Mouse (Mus musculus) hindbrain, postnatal 0 days (tissue): ENCODE data around the gene Bsg. TPM values are rescaled to one million over a fixed set of nuclear protein-coding genes. Genes with fewer than 3 reads are reported as not detected.
"Not testable (repeated sequence)": the region's sequence is repeated elsewhere in the genome, so short reads cannot be mapped to it uniquely, and the experiment has no call there.

Experiments used
- ATAC-seq: fragments of 200-750 bp; cut with Nextera tagmentation; 2 replicates; pipeline ENCODE4 v1.8.0; 2017; ENCODE audit warnings: mild to moderate bottlenecking, moderate TSS enrichment, moderate library complexity
- DNase-seq: peaks from one replicate; pipeline ENCODE4 v3.0.0-alpha.2; 2015; ENCODE audit warnings: low spot score
- H3K27ac ChIP-seq: fragments of 300-500 bp; sonication (generic); 2 replicates; pipeline ENCODE4 v1.5.1; 2014; ENCODE audit warnings: mild to moderate bottlenecking
- H3K27me3 ChIP-seq: fragments of 300-500 bp; sonication (generic); 2 replicates; pipeline ENCODE4 v1.6.1; 2014; ENCODE audit warnings: low read length, mixed read lengths; ENCODE audit not compliant: insufficient read depth
- H3K36me3 ChIP-seq: fragments of 300-500 bp; sonication (generic); 2 replicates; pipeline ENCODE4 v1.6.1; 2014; ENCODE audit warnings: low read length, mixed read lengths; ENCODE audit not compliant: insufficient read depth
- H3K4me1 ChIP-seq: fragments of 300-500 bp; sonication (generic); 2 replicates; pipeline ENCODE4 v1.6.1; 2014; ENCODE audit warnings: antibody characterized with exemption, low read length, mixed read lengths; ENCODE audit not compliant: insufficient read depth
- H3K4me2 ChIP-seq: fragments of 300-500 bp; sonication (generic); 2 replicates; pipeline ENCODE4 v1.6.1; 2014; ENCODE audit warnings: low read depth, mild to moderate bottlenecking, low read length, moderate library complexity, mixed read lengths
- H3K4me3 ChIP-seq: fragments of 300-500 bp; sonication (generic); 2 replicates; pipeline ENCODE4 v1.5.1; 2014; ENCODE audit warnings: low read length
- H3K9ac ChIP-seq: fragments of 300-500 bp; sonication (generic); replicated peaks from 2 replicates; pipeline ENCODE4 v1.6.1; 2014; ENCODE audit warnings: mild to moderate bottlenecking, low read length, moderate library complexity, mixed read lengths
- H3K9me3 ChIP-seq: fragments of 300-500 bp; sonication (generic); 2 replicates; pipeline ENCODE4 v1.6.1; 2016; ENCODE audit warnings: low read length, mixed read lengths
- CTCF ChIP-seq: IDR thresholded peaks from 2 replicates; pipeline ENCODE4 v1.5.1; 2016; ENCODE audit warnings: antibody characterized with exemption, control low read depth, low read depth
- WGBS: fragments of 180-500 bp; shearing (Covaris S2); extraction: QIAGEN DNeasy Blood & Tissue Kit; methylation state at CpG from one replicate; pipeline ENCODE4 v1.1.7; 2014; 5-methylcytosine and 5-hydroxymethylcytosine counted together
- polyA plus RNA-seq: library from polyadenylated mRNA; unstranded; fragments of >200 nt; fragmentation: Nextera tagmentation; extraction: Ambion mirVana; gene quantifications from 2 replicates; pipeline ENCODE4 v1.2.1, GENCODE M21; 2015
- total RNA-seq: library from RNA; depleted of rRNA; stranded (reverse); fragments of >200 nt; gene quantifications from 2 replicates; pipeline ENCODE4 v1.2.3, GENCODE M21; 2014

Gene Bsg
- total and polyA plus RNA-seq, 2 experiments from 2014 or later, result 1,151 to 1,243 TPM

GRCm38 (mm10) chr10:79695231-79696128 lies 8.8 kb upstream of the Bsg start:
- peak overlapping the region; percentile 22; the same call in 1 of the 2 replicates for H3K27ac ChIP-seq
- peak; percentile 36; the same call in 1 of the 2 replicates for ATAC-seq
- 61% methylated on average over 13 of the region's 13 CpGs for WGBS

DNA sequence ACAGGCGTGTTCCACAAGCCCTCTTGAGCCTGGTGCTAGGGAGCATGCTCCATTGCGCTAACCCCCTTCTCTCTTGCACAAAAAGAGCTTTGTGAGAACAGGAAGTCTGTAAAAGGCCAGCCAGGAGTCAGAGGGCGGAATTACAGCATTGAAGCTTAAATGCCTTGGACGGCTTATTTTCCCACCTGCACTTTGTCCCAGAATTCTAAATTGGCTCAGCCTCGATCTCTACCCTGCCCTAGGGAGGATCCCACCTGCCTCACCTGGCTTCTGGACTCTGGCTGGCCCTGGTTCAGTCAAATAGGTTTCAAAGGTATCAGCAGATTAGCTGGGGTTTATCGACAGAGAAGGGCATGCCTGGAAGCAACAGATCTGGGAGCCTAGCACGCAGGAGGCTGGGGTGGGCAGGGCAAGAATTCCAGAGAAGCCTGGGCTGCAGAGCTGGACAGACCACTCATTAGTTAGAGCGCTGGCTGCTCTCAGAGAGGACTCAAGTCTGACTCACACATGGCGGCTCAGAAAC lies 8.1 kb upstream of the Bsg start:
- TF ChIP-seq CTCF, result no peak
- no peaks in the 10 kb centered on the region for H3K4me1 ChIP-seq
- H3K4me3 ChIP-seq, result no peak overlapping the region
- no peak overlapping the region for H3K9ac ChIP-seq
- H3K9me3 ChIP-seq, result no peaks in the 10 kb centered on the region
- no peak for ATAC-seq
- H3K27ac ChIP-seq, result 0 out of 2 replicates have a peak overlapping the region, but pooled peaks have one; percentile 32
- DNase-seq, result no peak
- 66% methylated on average over 9 of the region's 9 CpGs for WGBS
- no peaks in the 10 kb centered on the region for H3K36me3 ChIP-seq
- H3K4me2 ChIP-seq, result no peak overlapping the region
- H3K27me3 ChIP-seq, result no peaks in the 10 kb centered on the region

More at GRCm38 (mm10) chr10:79695231-79696128, 8.8 kb upstream of the Bsg start:
- no peak overlapping the region for H3K4me2 ChIP-seq
- no peaks in the 10 kb centered on the region for H3K36me3 ChIP-seq
- no peak overlapping the region for H3K9ac ChIP-seq
- TF ChIP-seq CTCF, result peak; percentile 82
- no peaks in the 10 kb centered on the region for H3K9me3 ChIP-seq
- no peaks in the 10 kb centered on the region for H3K27me3 ChIP-seq
- DNase-seq, result peak; percentile 67
- H3K4me3 ChIP-seq, result no peak overlapping the region
- H3K4me1 ChIP-seq, result no peaks in the 10 kb centered on the region

- no peak for DNase-seq
- Histone ChIP-seq H3K4me3 (no peak overlapping the region), H3K9ac (no peak overlapping the region), H3K27me3 (no peaks in the 10 kb centered on the region), H3K27ac (no peak overlapping the region; the same call in 1 of the 2 replicates), H3K9me3 (no peaks in the 10 kb centered on the region), H3K4me2 (no peak overlapping the region), H3K4me1 (no peaks in the 10 kb centered on the region), H3K36me3 (no peaks in the 10 kb centered on the region)
- 52% methylated on average over 6 of the region's 6 CpGs for WGBS
- no peak for TF ChIP-seq CTCF
- ATAC-seq, result no peak
Measured at GRCm38 (mm10) chr10:79697916-79698315, 6.4 kb upstream of the Bsg start.

- H3K9ac ChIP-seq, result no peak overlapping the region
- H3K27me3 ChIP-seq, result no peaks in the 10 kb centered on the region
- H3K4me1 ChIP-seq, result no peaks in the 10 kb centered on the region
- no peaks in the 10 kb centered on the region for H3K9me3 ChIP-seq
- ATAC-seq (no peak), DNase-seq (no peak)
- TF ChIP-seq CTCF, result no peak
- no peak overlapping the region; the same call in 1 of the 2 replicates for H3K27ac ChIP-seq
- no peaks in the 10 kb centered on the region for H3K36me3 ChIP-seq
- WGBS, result 93% methylated on average over 6 of the region's 6 CpGs
- no peak overlapping the region for H3K4me3 ChIP-seq
- no peak overlapping the region for H3K4me2 ChIP-seq
Measured at GRCm38 (mm10) chr10:79698459-79698858, 5.8 kb upstream of the Bsg start.

- Histone ChIP-seq H3K9me3 (no peaks in the 10 kb centered on the region), H3K4me3 (no peak overlapping the region), H3K27me3 (no peaks in the 10 kb centered on the region), H3K9ac (no peak overlapping the region), H3K4me2 (no peak overlapping the region), H3K27ac (peak overlapping the region; percentile 54; the same call in 1 of the 2 replicates), H3K36me3 (no peaks in the 10 kb centered on the region), H3K4me1 (peaks cover 8% of the 10 kb centered on the region)
- WGBS, result 51% methylated on average over 7 of the region's 7 CpGs
- TF ChIP-seq CTCF, result no peak
- ATAC-seq (no peak), DNase-seq (no peak)
Measured at GRCm38 (mm10) chr10:79700676-79701075, 3.6 kb upstream of the Bsg start.

- WGBS, result 68% methylated on average over 10 of the region's 10 CpGs
- H3K36me3 ChIP-seq, result no peaks in the 10 kb centered on the region
- H3K4me1 ChIP-seq, result peaks cover 15% of the 10 kb centered on the region
- H3K4me3 ChIP-seq, result no peak overlapping the region
- H3K4me2 ChIP-seq, result no peak overlapping the region
- no peak for DNase-seq
- H3K27ac ChIP-seq, result peak overlapping the region; percentile 54
- no peaks in the 10 kb centered on the region for H3K27me3 ChIP-seq
- no peaks in the 10 kb centered on the region for H3K9me3 ChIP-seq
- TF ChIP-seq CTCF, result no peak
- H3K9ac ChIP-seq, result no peak overlapping the region
- no peak for ATAC-seq
Measured at GRCm38 (mm10) chr10:79701443-79702129, 2.7 kb upstream of the Bsg start.

DNA sequence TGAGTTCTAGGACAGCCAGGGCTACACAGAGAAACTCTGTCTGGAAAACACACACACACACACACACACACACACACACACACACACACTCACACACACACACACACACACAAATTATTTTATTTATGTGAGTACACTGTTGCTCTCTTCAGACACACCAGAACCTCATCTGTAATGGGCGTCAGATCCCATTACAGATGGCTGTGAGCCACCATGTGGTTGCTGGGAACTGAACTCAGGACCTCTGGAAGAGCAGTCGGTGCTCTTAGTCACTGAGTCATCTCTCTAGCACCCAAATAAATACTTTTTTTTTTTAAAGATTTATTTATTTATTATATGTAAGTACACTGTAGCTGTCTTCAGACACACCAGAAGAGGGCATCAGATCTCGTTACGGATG lies 1.3 kb upstream of the Bsg start:
- not testable (repeated sequence) for H3K4me3 ChIP-seq, H3K27ac ChIP-seq, H3K4me2 ChIP-seq, H3K36me3 ChIP-seq, H3K9me3 ChIP-seq, ATAC-seq, H3K27me3 ChIP-seq, DNase-seq, H3K9ac ChIP-seq
- H3K4me1 ChIP-seq, result peaks cover 23% of the 10 kb centered on the region
- WGBS, result 83% methylated on average over 2 of the region's 4 CpGs
